Mouse (Mus musculus): ENCODE measurements at regions not wholly inside any gene's neighbourhood (a gene's known extent, or its start where the extent isn't known, plus 50 kb on each side); places are given as distances from the start of the nearest gene placed in this dataset.

DNA sequence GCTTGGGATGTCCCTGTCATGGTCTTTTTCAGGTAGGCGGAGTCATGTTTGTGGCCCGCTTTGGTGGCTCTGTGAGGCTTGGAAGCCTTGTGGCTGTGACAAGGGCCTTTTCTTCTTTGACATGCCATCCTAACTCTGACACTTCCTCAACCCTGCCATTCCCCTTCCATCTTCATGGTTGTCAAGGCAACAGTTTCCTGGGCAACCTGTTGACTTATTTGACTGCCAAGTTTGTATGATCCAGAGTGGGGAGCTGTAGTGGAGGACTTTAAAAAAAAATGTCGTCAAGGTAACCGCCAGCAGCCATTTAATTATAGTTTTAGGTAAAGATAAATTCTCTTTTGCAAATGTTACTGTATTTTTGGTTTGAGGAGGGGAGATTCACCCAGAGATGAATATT, 56.8 kb upstream of the Kcng1 start:
- DNase-seq (ENCODE audit: low read depth, low spot score) = peak; percentile 64

DNA sequence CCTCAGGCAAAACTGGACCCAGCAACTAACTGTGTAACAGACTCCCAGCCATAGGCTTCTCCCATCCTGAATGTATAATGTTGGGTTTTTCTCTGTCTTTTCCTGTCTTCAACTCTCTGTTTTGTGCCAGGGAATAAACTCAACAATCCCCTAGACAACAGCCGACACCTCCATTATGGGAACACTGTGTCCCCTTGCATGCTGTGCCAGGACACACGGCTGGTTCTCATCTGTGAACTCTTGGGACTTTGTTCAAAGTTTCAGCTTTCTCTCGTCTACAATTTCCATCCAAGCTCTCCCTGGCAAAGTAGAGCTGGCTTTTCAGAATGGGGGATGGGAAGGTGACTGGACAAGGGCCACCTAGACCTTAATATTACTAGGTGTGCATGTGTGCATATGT, 56.1 kb upstream of the Kcng1 start:
- no peak for DNase-seq (ENCODE audit: low read depth, low spot score)

DNA sequence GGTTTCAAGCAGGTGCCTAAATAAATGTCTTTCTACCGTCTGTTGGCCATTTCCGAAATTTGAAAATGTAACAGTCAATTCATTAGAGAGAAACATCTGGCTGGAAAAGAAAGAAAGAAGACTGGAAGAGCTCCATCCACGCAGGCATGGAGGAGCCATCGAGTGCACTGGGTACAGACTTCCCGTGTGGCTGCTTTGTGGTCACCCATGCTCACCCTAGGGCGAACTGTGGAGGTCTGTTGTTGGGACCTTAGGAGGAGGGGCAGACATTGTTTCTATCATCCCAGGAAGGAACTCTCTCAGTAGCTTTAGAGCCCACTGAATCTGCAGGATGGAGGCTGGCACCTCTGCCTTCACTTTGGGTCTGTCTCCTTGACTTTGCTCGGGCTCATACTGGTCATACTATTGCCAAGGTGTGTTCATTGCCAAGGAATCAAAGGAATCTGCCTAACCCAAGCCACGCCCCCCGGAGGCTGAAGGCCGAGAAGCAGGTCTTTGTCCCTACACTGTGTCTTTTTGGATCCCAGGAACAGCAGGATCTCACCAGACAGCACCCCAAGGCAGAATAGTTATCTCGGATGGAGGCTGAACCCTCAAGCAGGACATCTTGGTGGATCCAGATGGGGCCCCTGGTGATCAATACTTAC, 54.3 kb upstream of the Kcng1 start:
- no peak for DNase-seq (ENCODE audit: low read depth, low spot score)

DNA sequence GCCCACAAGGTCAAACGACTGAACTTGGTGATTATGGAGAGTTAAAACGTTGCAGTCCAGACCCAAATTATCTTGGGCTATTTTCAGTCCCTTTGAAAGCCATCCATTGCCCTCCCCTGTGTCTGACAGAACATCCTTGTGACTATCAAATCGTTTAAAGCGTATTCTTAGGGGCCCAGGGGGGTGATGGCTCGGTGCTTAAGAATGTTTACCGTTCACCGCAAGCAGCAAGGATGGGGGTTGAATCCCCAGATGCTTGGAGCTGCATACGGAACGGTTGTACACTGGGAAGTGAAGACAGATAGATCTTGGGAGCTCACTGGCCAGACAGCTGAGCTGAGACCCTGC, 52.7 kb upstream of the Kcng1 start:
- no peak for DNase-seq (ENCODE audit: low read depth, low spot score)

DNA sequence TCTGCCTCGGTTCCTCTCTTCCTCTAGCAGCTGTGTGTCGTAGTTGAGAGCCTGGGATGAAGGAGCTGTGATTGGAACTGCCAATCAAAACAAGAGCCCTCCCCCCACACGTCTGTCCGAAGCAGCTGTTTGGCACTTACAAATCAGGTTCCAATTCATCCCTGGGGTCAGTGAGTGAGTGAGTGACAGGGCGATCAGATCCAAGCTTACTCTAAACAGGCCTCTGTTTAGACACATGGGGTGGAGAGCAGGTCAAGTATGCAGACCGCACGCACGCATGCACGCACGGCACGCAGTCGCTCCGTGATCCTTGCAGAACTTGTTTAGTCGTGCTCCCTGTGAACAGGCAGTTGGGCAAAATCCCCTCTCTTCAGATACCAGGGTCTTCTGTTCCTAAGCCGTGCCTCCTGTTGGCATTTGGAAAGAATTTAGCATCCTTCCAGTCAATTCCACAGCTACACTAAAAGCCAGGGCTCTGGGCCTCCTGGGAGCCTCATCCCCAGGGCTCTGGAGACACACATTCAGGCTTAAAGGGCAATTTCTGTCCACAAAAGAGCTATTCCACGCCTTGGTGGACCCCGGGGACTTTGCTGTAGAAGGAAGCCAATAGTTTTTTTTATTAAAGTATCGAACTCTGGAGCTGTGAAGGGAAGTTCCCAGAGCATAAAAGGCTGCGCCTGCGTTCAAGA, 52.2 kb upstream of the Kcng1 start:
- DNase-seq (ENCODE audit: low read depth, low spot score) = no peak

DNA sequence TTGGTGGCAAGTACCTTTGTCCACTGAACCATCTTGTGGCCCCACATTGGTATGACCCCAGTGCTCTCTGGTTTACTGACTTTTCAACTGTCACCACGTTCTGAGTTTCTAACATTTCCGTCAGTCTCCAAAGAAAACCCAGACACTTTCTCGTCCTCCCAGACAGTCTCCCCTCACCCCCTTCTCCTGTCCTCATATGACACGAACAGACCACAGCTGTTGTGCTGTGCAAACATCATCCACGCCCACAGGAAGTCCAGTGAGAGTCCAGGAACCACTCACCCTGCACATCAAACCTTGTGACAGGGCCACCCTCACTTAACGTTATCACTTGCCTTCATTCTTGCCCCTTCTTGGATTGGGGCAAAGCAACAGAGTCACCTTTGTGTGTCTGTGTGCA, 51.4 kb upstream of the Kcng1 start:
- no peak for DNase-seq (ENCODE audit: low read depth, low spot score)

Measured in telencephalon, adult 2 months (tissue).